Mouse (Mus musculus) liver, adult 2 months (tissue): ENCODE measurements around the gene Asic4.

Experiments used
- CTCF ChIP-seq: fragments of 200-500 bp; IDR thresholded peaks from 2 replicates; pipeline ENCODE4 v1.5.1; 2011; ENCODE audit warnings: low read depth, low read length, control low read depth
- POLR2A ChIP-seq: fragments of 200-500 bp; IDR thresholded peaks from 2 replicates; pipeline ENCODE4 v1.6.1; 2011; ENCODE audit warnings: low read length, control low read depth; ENCODE audit not compliant: insufficient read depth; ENCODE audit errors: extremely low read depth

DNA sequence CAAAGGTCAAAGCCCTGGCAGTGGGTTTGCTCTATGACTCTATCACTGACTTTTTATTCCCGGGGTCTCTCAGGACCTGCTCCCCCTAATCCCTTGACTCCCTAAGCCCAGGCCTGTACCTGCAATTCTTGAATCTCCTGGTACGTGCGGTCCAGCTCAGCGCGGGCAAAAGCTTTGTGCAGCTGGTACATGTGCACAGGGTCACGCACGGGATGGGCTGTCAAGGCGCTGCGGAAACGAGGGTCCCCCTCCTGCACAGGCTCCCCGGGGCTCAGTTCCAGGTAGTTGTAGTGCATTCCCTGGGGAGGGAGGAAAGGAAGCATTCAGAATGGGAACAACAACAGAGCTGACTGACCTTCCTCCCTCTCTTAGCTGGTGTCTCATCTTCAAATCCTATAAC is 26.2 kb downstream of the Asic4 start:
- TF ChIP-seq CTCF (no peak), POLR2A (no peak)
